Mouse (Mus musculus) brain, embryonic 14.5 days (tissue): ENCODE measurements around the gene Fndc3b. TPM values are rescaled to one million over a fixed set of nuclear protein-coding genes. Genes with fewer than 3 reads are reported as not detected.

Experiments
- DNase-seq: peaks from one replicate; pipeline ENCODE4 v3.0.0-alpha.2; 2011; ENCODE audit warnings: low read depth
- CTCF ChIP-seq: fragments of 200-500 bp; IDR thresholded peaks from 2 replicates; pipeline ENCODE4 v1.5.1; 2012; ENCODE audit warnings: inconsistent platforms, mild to moderate bottlenecking, moderate library complexity, borderline replicate concordance; ENCODE audit not compliant: insufficient read depth, insufficient read length; ENCODE audit errors: extremely low read depth
- POLR2A ChIP-seq: fragments of 200-500 bp; IDR thresholded peaks from 2 replicates; pipeline ENCODE4 v1.6.1; 2012; ENCODE audit warnings: mild to moderate bottlenecking, inconsistent platforms, borderline replicate concordance; ENCODE audit not compliant: poor library complexity, insufficient read depth, insufficient read length, severe bottlenecking; ENCODE audit errors: extremely low read depth
- polyA plus RNA-seq: library from polyadenylated mRNA; depleted of rRNA; stranded (reverse); fragments of >200 nt; gene quantifications from 2 replicates; pipeline ENCODE4 v1.2.3, GENCODE M21; 2012

Fndc3b gene
- polyA plus RNA-seq, 1 experiment = 10.9 TPM

DNA sequence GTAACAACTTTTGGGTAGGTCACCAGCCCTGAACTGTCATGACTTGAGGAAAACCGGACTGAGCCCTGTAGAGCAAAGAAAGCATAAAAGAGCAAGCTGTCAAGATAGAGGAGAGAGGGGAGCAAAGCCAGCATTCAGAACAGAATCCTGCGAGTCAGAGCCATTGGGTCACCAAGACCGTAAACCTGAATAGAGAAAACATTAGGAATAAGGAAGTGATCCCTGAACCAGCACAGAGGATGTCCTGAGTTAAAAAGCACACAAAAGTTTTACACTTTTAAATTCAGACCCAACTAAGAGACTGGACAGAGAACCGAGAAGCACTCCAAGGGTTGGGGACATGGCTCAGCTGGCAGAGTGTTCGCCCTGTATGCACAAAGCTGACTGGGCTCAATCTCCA is 24.0 kb upstream of the Fndc3b start:
- no peak for DNase-seq
- TF ChIP-seq CTCF (no peak), POLR2A (no peak)

DNA sequence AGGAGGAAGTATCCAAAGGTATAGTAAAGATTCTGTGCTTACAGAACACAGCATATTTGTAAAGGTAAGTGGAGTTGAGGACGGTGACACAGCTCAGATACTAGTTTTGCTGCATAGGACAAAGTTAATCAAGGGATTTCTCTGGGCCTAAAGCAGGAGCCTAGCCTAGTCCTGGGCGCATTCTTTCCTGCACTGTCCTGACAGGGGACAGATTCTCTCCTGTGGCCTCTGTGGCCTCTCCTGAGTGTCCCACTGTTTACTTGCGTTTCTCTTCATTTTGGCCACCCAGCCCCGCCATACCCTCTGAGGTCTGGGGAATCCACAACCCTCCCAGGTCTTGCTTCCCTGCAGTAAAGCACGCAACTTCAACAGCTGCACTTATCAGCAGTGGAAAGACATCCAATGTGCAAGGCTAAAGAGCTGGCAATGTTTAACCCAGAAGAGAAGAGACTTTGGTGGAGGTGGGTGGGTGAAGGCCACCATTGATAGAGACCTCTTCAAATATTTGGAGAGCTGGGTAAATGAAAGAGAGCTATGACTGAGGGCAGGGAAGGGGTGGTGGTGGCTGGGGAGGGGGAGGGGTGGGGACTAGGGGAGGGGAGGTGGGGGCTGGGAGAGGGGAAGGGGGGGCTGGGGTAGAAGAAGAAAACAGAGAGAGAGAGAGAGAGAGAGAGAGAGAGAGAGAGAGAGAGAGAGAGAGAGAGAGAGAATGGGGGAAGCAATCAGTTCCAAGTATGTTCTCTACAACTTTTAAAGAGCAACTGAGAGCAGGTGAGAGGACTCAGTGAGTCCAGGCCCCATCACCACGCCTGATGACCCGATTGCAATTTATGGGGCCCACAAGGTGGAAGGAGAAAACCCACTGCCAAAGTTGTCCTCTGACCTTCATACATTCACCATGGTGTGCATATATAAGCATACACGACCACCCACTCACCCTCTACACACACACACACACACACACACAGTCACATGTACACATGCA is 18.0 kb upstream of the Fndc3b start:
- DNase-seq = no peak
- TF ChIP-seq POLR2A (no peak), CTCF (no peak)

- DNase-seq = peak; percentile 39
These were observed 17.1 kb upstream of the Fndc3b start for GRCm38 (mm10) chr3:27728176-27728575.

DNA sequence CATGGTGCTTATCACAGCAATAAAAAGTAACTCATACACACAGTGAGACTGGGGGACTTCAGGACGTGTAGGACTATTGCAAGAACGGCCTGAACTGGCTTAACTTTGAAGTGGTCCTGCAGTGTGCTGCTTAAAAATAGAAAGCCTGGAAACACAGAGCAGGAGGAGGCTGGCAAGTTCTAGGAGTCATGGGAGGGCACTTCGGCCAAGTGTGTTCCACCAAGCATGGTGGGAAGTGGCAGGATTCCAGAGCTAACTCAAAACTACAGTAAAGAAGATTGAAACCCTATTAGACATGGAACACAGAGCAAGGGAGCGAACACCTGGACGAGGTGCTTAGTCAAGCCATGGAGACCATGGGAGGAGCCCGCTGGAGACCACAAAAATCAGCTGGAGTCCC is 14.6 kb upstream of the Fndc3b start:
- TF ChIP-seq CTCF (no peak), POLR2A (no peak)
- no peak for DNase-seq

More at GRCm38 (mm10) chr3:27728176-27728575, 17.1 kb upstream of the Fndc3b start:
- TF ChIP-seq CTCF (no peak), POLR2A (no peak)

- TF ChIP-seq POLR2A (no peak), CTCF (no peak)
- peak; percentile 31 for DNase-seq
These were observed 13.1 kb upstream of the Fndc3b start for GRCm38 (mm10) chr3:27724208-27724607.

- no peak for TF ChIP-seq CTCF
- TF ChIP-seq POLR2A = no peak
- no peak for DNase-seq
These were observed 7.8 kb upstream of the Fndc3b start for GRCm38 (mm10) chr3:27718829-27719365.

- no peak for TF ChIP-seq POLR2A
- TF ChIP-seq CTCF = no peak
- no peak for DNase-seq
These were observed 2.9 kb upstream of the Fndc3b start for GRCm38 (mm10) chr3:27713971-27714370.

- DNase-seq = no peak
These were observed 1.3 kb upstream of the Fndc3b start for GRCm38 (mm10) chr3:27712421-27712820.

DNA sequence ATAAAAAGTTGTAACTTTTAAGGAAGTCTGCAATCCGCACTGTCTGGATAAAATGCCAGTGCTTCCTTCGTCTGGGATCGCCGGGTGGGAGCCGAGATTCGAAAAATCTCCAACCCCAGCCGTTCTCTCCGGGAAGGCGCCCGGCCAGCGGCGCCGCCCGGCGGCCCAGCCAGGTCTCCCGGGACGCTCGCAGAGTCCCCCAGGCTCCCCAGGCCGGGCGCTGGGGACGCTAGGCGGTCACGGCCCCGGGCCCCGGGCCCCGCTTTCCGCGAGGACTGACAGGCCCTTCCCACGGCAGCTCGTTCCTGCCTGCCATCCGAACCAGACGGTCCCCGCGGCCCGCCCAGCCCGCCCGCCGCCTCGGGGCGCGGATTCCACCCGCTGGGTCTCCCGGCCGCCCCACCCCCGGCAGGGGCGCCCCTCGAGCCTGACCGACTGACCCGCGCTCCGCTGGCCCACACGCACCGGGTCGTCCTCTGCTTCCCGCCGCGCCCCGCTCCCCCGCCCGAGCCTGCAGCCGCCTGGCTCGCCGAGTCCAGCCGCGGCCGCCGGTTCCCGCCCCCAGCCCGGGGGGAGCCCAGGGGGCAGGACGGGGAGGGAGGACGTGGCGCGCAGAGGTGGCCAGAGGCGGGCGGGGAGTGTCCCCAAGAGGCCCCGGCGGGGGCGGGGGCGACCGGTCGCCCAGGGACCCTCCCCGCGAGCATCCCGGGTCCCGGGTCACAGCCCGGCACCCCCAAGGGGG is 1.0 kb downstream of the Fndc3b start:
- TF ChIP-seq CTCF = no peak
- TF ChIP-seq POLR2A = 0 out of 2 replicates have a peak, but pooled peaks have one; percentile 8
- DNase-seq = peak; percentile 49

More at GRCm38 (mm10) chr3:27712421-27712820, 1.3 kb upstream of the Fndc3b start:
- TF ChIP-seq POLR2A (no peak), CTCF (no peak)

DNA sequence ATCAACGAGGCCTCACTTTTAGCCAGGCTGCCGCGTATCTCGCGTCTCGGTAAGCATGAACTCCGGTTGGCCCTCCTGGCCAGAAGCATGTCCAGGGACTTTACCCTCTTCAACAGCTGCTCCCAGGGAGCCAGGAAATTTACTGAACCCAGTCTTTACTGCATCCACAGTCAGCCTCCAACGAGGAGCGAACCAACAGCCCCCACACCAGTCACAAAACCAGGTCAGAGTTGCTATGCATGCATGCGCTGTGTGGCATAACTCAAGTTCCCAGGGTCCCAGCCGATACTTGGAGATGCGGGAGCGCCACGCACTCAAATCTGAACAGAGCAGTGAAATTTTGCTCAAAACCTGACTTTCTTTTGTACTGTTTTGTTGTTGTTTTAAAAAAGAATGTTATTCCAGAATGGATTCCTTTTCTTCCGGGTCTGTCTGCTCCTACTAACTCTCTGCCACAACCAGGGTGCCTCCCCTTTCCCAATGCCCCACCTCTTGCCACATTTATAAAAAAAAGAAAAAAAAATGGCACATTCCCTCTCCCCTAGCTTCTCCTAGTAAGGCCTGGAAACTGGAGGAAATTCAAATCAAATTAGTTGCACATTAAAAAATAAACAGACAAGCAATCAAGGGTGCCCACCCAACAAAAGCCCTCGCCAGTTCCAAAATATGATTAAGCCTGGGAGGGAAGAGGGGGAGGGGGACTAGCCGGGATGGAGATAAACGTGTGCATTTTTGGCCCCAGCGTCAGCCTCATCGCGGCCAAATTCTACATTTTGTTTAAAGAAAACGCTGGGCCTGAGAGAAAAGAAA is 1.8 kb downstream of the Fndc3b start:
- TF ChIP-seq CTCF (no peak), POLR2A (no peak)
- DNase-seq = peak; percentile 54

GRCm38 (mm10) chr3:27708581-27708980 is 2.5 kb downstream of the Fndc3b start:
- no peak for DNase-seq

More at GRCm38 (mm10) chr3:27708581-27708980, 2.5 kb downstream of the Fndc3b start:
- no peak for TF ChIP-seq POLR2A
- TF ChIP-seq CTCF = peak; percentile 8; the same call in 1 of the 2 replicates
